Mouse (Mus musculus) gastrocnemius, postnatal 25 days (tissue): ENCODE measurements at regions not wholly inside any gene's neighbourhood (a gene's known extent, or its start where the extent isn't known, plus 50 kb on each side); places are given as distances from the start of the nearest gene placed in this dataset.

Experiments used
- DNase-seq: peaks from one replicate; pipeline ENCODE4 v3.0.0; 2022

- no peak for DNase-seq
These were observed 114.3 kb upstream of the Ado start for GRCm38 (mm10) chr10:67663028-67663427.

GRCm38 (mm10) chr10:67661666-67662065, 112.9 kb upstream of the Ado start:
- DNase-seq = no peak

- no peak for DNase-seq
These were observed 109.3 kb upstream of the Ado start for GRCm38 (mm10) chr10:67658005-67658545.

GRCm38 (mm10) chr10:67657305-67657704, 108.5 kb upstream of the Ado start:
- no peak for DNase-seq

GRCm38 (mm10) chr10:67654518-67654917, 105.8 kb upstream of the Ado start:
- DNase-seq = no peak

GRCm38 (mm10) chr10:67652300-67652699, 103.5 kb upstream of the Ado start:
- no peak for DNase-seq

GRCm38 (mm10) chr10:67651386-67651785, 102.6 kb upstream of the Ado start:
- no peak for DNase-seq

GRCm38 (mm10) chr10:67647777-67648727, 99.3 kb upstream of the Ado start:
- DNase-seq = peak; percentile 31

- no peak for DNase-seq
These were observed 98.2 kb upstream of the Ado start for GRCm38 (mm10) chr10:67646659-67647559.

- DNase-seq = no peak
These were observed 97.1 kb upstream of the Ado start for GRCm38 (mm10) chr10:67645821-67646220.

- DNase-seq = no peak
These were observed 95.5 kb upstream of the Ado start for GRCm38 (mm10) chr10:67644280-67644679.

GRCm38 (mm10) chr10:67643685-67644084, 94.9 kb upstream of the Ado start:
- DNase-seq = no peak

- DNase-seq = no peak
These were observed 88.6 kb upstream of the Ado start for GRCm38 (mm10) chr10:67637339-67637738.

- no peak for DNase-seq
These were observed 87.8 kb upstream of the Ado start for GRCm38 (mm10) chr10:67636569-67636968.

GRCm38 (mm10) chr10:67634795-67635194, 86.0 kb upstream of the Ado start:
- DNase-seq = no peak

GRCm38 (mm10) chr10:67633063-67633462, 84.3 kb upstream of the Ado start:
- no peak for DNase-seq

GRCm38 (mm10) chr10:67623338-67623737, 74.6 kb upstream of the Ado start:
- DNase-seq = no peak

- DNase-seq = no peak
These were observed 71.3 kb upstream of the Ado start for GRCm38 (mm10) chr10:67620018-67620417.

GRCm38 (mm10) chr10:67618112-67618511, 69.4 kb upstream of the Ado start:
- DNase-seq = no peak

GRCm38 (mm10) chr10:67615016-67615415, 66.3 kb upstream of the Ado start:
- no peak for DNase-seq

- no peak for DNase-seq
These were observed 61.9 kb upstream of the Ado start for GRCm38 (mm10) chr10:67610689-67611088.

GRCm38 (mm10) chr10:67608033-67608432, 59.3 kb upstream of the Ado start:
- DNase-seq = no peak
